Mouse (Mus musculus) cerebellum, adult 9-10 months (tissue): Measurements from ENCODE around the gene Cmc4.

Experiments used
- DNase-seq: peaks from one replicate; pipeline ENCODE4 v3.0.0; 2022

Gene Cmc4

GRCm38 (mm10) chrX:75415936-75416785 lies at the start of gene Cmc4, which contains the start of the genes Mtcp1 and Brcc3:
Gene Cmc4 (minus strand): TSS chrX:75416584.
Gene Mtcp1 (minus strand): TSS chrX:75416588.
Gene Brcc3 (plus strand): TSS chrX:75416628.
- DNase-seq: peak; percentile 87

GRCm38 (mm10) chrX:75454597-75454996 lies 38.2 kb upstream of the Cmc4 start:
- no peak for DNase-seq

GRCm38 (mm10) chrX:75409711-75410110 lies 6.7 kb downstream of the Cmc4 start:
- no peak for DNase-seq

- no peak for DNase-seq
These were observed 13.0 kb downstream of the Cmc4 start for GRCm38 (mm10) chrX:75403350-75403749.

GRCm38 (mm10) chrX:75402668-75403067 lies 13.7 kb downstream of the Cmc4 start:
- DNase-seq: no peak

- no peak for DNase-seq
These were observed 16.9 kb downstream of the Cmc4 start for GRCm38 (mm10) chrX:75399471-75399870.

GRCm38 (mm10) chrX:75382195-75382771 lies 34.1 kb downstream of the Cmc4 start, which contains the start of the genes Fundc2 and F8:
Gene Fundc2 (plus strand): TSS chrX:75382399.
Gene F8 (minus strand): TSS chrX:75382615.
- peak; percentile 59 for DNase-seq

- peak; percentile 29 for DNase-seq
These were observed 34.7 kb downstream of the Cmc4 start for GRCm38 (mm10) chrX:75381699-75382098.

- DNase-seq: no peak
These were observed 35.2 kb downstream of the Cmc4 start for GRCm38 (mm10) chrX:75381176-75381575.

- DNase-seq: no peak
These were observed 39.6 kb downstream of the Cmc4 start for GRCm38 (mm10) chrX:75376815-75377214.

- no peak for DNase-seq
These were observed 43.5 kb downstream of the Cmc4 start for GRCm38 (mm10) chrX:75372666-75373425.

- DNase-seq: no peak
These were observed 46.2 kb downstream of the Cmc4 start for GRCm38 (mm10) chrX:75370197-75370596.
